Mouse (Mus musculus) testis, adult 2 months (tissue): ENCODE data around the gene Gipr. TPM values are rescaled to one million over a fixed set of nuclear protein-coding genes. Genes with fewer than 3 reads are reported as not detected.

Experiments used
- H3K27ac ChIP-seq: fragments of 200-500 bp; 2 replicates; pipeline ENCODE4 v1.5.1; 2012; ENCODE audit warnings: low read depth, low read length; ENCODE audit not compliant: control insufficient read depth, insufficient read depth
- H3K27me3 ChIP-seq: fragments of 200-500 bp; 2 replicates; pipeline ENCODE4 v1.6.1; 2012; ENCODE audit warnings: mild to moderate bottlenecking, low read length, moderate library complexity; ENCODE audit not compliant: control insufficient read depth, insufficient read depth
- H3K36me3 ChIP-seq: fragments of 200-500 bp; 2 replicates; pipeline ENCODE4 v1.6.1; 2012; ENCODE audit warnings: mild to moderate bottlenecking, low read length; ENCODE audit not compliant: control insufficient read depth, insufficient read depth
- H3K4me1 ChIP-seq: fragments of 200-500 bp; 2 replicates; pipeline ENCODE4 v1.6.1; 2012; ENCODE audit warnings: low read length; ENCODE audit not compliant: control insufficient read depth, insufficient read depth
- H3K4me3 ChIP-seq: fragments of 200-500 bp; 2 replicates; pipeline ENCODE4 v1.5.1; 2012; ENCODE audit warnings: low read depth, mild to moderate bottlenecking, low read length, moderate library complexity, mixed read lengths; ENCODE audit not compliant: control insufficient read depth
- CTCF ChIP-seq: fragments of 200-500 bp; IDR thresholded peaks from 2 replicates; pipeline ENCODE4 v1.5.1; 2012; ENCODE audit warnings: low read depth, mild to moderate bottlenecking, inconsistent platforms, low read length, moderate library complexity; ENCODE audit not compliant: control insufficient read depth, insufficient read depth, insufficient replicate concordance
- POLR2A ChIP-seq: fragments of 200-500 bp; IDR thresholded peaks from 2 replicates; pipeline ENCODE4 v1.6.1; 2012; ENCODE audit warnings: low read depth, mild to moderate bottlenecking, inconsistent platforms, low read length, moderate library complexity; ENCODE audit not compliant: control insufficient read depth
- polyA plus RNA-seq: library from polyadenylated mRNA; depleted of rRNA; stranded (reverse); fragments of >200 nt; gene quantifications from 2 replicates; pipeline ENCODE4 v1.2.3, GENCODE M21; 2012

Gene Gipr
- polyA plus RNA-seq, 1 experiment = 24.3 TPM

GRCm38 (mm10) chr7:19178035-19178434 is 12.1 kb upstream of the Gipr start:
- TF ChIP-seq POLR2A (no peak), CTCF (no peak)
- Histone ChIP-seq H3K27ac (no peak overlapping the region), H3K27me3 (peaks cover 7% of the 10 kb centered on the region), H3K36me3 (no peaks in the 10 kb centered on the region), H3K4me1 (peaks cover 42% of the 10 kb centered on the region), H3K4me3 (peak overlapping the region; percentile 84)

GRCm38 (mm10) chr7:19177216-19177615 is 11.3 kb upstream of the Gipr start:
- Histone ChIP-seq H3K4me3 (peak overlapping the region; percentile 84), H3K4me1 (peaks cover 49% of the 10 kb centered on the region), H3K27ac (no peak overlapping the region), H3K27me3 (peaks cover 7% of the 10 kb centered on the region), H3K36me3 (no peaks in the 10 kb centered on the region)
- TF ChIP-seq POLR2A = 0 out of 2 replicates have a peak, but pooled peaks have one; percentile 8
- TF ChIP-seq CTCF = no peak

DNA sequence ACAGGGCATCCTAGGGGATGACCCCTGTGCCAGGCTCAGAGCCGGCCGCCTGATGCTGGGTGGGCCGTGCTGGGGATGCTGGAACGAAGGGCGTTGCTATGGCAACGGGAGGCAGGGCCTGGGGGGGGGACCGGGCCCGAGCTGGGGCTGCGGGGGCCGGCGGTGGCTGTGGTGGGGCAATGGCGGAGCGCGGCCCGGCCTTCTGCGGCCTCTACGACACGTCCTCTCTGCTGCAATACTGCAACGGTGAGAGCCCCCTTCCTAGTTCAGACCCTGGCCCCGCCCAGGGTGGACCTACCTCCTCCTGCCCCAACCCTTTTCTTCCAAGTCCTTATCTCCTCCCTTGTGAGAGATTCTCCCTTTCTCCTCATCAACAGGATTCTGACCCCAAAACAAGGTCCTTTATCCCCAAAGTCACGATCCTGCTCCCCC is 10.6 kb upstream of the Gipr start:
- H3K4me1 ChIP-seq = peaks cover 51% of the 10 kb centered on the region
- TF ChIP-seq POLR2A = 0 out of 2 replicates have a peak, but pooled peaks have one; percentile 5
- no peak for TF ChIP-seq CTCF
- H3K36me3 ChIP-seq = no peaks in the 10 kb centered on the region
- peaks cover 7% of the 10 kb centered on the region for H3K27me3 ChIP-seq
- H3K27ac ChIP-seq = no peak overlapping the region
- H3K4me3 ChIP-seq = peak overlapping the region; percentile 84

- peak within 1 kb of the TSS; percentile 84 for H3K4me3 ChIP-seq
- no peak within 1 kb of the TSS for H3K27ac ChIP-seq
- H3K4me1 ChIP-seq = peaks cover 46% of the 10 kb centered on the region
- no peak for TF ChIP-seq POLR2A
- TF ChIP-seq CTCF = no peak
- no peaks in the 10 kb centered on the region for H3K36me3 ChIP-seq
- peaks cover 7% of the 10 kb centered on the region for H3K27me3 ChIP-seq
Observed at GRCm38 (mm10) chr7:19175708-19176515, 10.0 kb upstream of the Gipr start, which contains the start of gene Eml2. Gene Eml2, plus strand, starts transcription at chr7:19176421.

- Histone ChIP-seq H3K36me3 (no peaks in the 10 kb centered on the region), H3K4me3 (peak overlapping the region; percentile 22; the same call in 1 of the 2 replicates), H3K27ac (no peak overlapping the region), H3K4me1 (peaks cover 34% of the 10 kb centered on the region), H3K27me3 (peaks cover under 1% of the 10 kb centered on the region; the same call in 1 of the 2 replicates)
- peak; percentile 65 for TF ChIP-seq CTCF
- TF ChIP-seq POLR2A = no peak
Observed at GRCm38 (mm10) chr7:19172874-19173273, 6.9 kb upstream of the Gipr start.

DNA sequence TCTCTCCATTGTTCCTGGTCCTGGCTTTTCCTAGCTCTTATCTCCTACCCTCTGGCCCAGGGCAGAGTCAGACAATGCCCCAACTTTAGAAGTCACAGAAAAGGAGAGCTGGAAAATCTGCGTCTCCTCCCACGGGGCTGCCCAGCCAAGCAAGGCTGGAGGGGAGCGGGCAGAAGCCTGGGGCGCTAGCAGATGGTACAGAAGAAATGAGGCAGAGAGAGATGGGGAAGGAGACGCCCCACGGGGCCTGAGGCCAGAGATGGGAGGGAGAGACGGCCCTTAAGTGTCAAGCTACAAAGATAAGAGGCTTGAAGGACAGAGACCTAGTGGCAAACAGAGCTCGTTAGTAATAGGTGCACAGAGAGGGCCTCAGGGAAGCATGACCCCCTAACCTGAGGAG is 5.9 kb upstream of the Gipr start:
- no peak overlapping the region for H3K27ac ChIP-seq
- no peaks in the 10 kb centered on the region for H3K36me3 ChIP-seq
- H3K4me3 ChIP-seq = no peak overlapping the region
- H3K4me1 ChIP-seq = peaks cover 31% of the 10 kb centered on the region
- H3K27me3 ChIP-seq = no peaks in the 10 kb centered on the region; the same call in 1 of the 2 replicates
- no peak for TF ChIP-seq POLR2A

DNA sequence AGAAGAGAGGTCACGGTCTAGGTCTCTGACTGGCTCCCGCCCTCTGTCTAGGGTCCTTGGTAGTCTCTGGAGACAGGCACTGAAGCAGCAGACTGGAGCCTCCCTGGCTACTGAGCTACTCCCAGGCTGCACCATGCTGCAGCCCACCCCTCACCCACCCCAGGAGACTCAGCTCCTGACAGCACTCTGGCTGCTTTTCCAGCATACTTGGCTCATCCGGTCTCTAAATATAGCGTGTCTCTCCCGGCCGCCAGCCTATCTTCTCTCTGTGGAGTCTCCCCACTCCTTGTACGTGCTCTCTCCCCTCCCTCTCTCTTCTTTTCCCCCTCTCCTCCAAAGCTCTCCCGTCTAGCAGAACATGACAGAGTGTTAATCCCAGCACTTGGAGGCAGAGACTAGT is 4.2 kb upstream of the Gipr start:
- H3K27ac ChIP-seq = no peak overlapping the region
- TF ChIP-seq POLR2A (no peak), CTCF (no peak)
- H3K27me3 ChIP-seq = no peaks in the 10 kb centered on the region
- peaks cover 26% of the 10 kb centered on the region for H3K4me1 ChIP-seq
- H3K4me3 ChIP-seq = no peak overlapping the region
- H3K36me3 ChIP-seq = no peaks in the 10 kb centered on the region
